Mouse (Mus musculus) liver, adult 2 months (tissue): ENCODE data around the gene Pax8. TPM values are rescaled to one million over a fixed set of nuclear protein-coding genes. Genes with fewer than 3 reads are reported as not detected.
A peak's percentile ranks its signal among the peaks of the same experiment; 100 is the strongest.

ENCODE experiments used
- DNase-seq: peaks from one replicate; pipeline ENCODE4 v3.0.0-alpha.2; 2011; ENCODE audit warnings: low read depth, low spot score; ENCODE audit errors: extremely low read depth
- H3K27ac ChIP-seq: fragments of 200-500 bp; replicated peaks from 2 replicates; pipeline ENCODE4 v1.5.1; 2012; ENCODE audit warnings: low read depth, mild to moderate bottlenecking, control low read depth, inconsistent platforms, low read length; ENCODE audit not compliant: insufficient read depth
- H3K27me3 ChIP-seq: fragments of 200-500 bp; 2 replicates; pipeline ENCODE4 v1.6.1; 2012; ENCODE audit warnings: mild to moderate bottlenecking, moderate library complexity, low read length, inconsistent platforms; ENCODE audit not compliant: control insufficient read depth, insufficient read depth
- H3K36me3 ChIP-seq: fragments of 200-500 bp; 2 replicates; pipeline ENCODE4 v1.6.1; 2012; ENCODE audit warnings: low read length, inconsistent platforms; ENCODE audit not compliant: control insufficient read depth, insufficient read depth
- H3K4me1 ChIP-seq: fragments of 200-500 bp; 2 replicates; pipeline ENCODE4 v1.6.1; 2011; ENCODE audit warnings: low read length; ENCODE audit not compliant: control insufficient read depth, insufficient read depth
- H3K4me3 ChIP-seq: fragments of 200-500 bp; 2 replicates; pipeline ENCODE4 v1.5.1; 2011; ENCODE audit warnings: low read depth, mild to moderate bottlenecking, control low read depth, low read length, moderate library complexity; ENCODE audit not compliant: insufficient read depth
- H3K79me2 ChIP-seq: fragments of 200-500 bp; 2 replicates; pipeline ENCODE4 v1.6.1; 2012; ENCODE audit warnings: inconsistent platforms, mild to moderate bottlenecking, low read length, moderate library complexity; ENCODE audit not compliant: control insufficient read depth, insufficient read depth
- H3K9ac ChIP-seq: fragments of 200-500 bp; 2 replicates; pipeline ENCODE4 v1.6.1; 2012; ENCODE audit warnings: low read depth, mild to moderate bottlenecking, control low read depth, inconsistent platforms, low read length
- CTCF ChIP-seq: fragments of 200-500 bp; IDR thresholded peaks from 2 replicates; pipeline ENCODE4 v1.5.1; 2011; ENCODE audit warnings: low read depth, low read length, control low read depth
- POLR2A ChIP-seq: fragments of 200-500 bp; IDR thresholded peaks from 2 replicates; pipeline ENCODE4 v1.6.1; 2011; ENCODE audit warnings: low read length, control low read depth; ENCODE audit not compliant: insufficient read depth; ENCODE audit errors: extremely low read depth
- WGBS: fragments of 180-500 bp; shearing (Covaris S2); methylation state at CpG from one replicate; pipeline ENCODE4 v1.1.7; 2018; 5-methylcytosine and 5-hydroxymethylcytosine counted together
- polyA plus RNA-seq: library from polyadenylated mRNA; depleted of rRNA; stranded (reverse); fragments of >200 nt; gene quantifications from 2 replicates; pipeline ENCODE4 v1.2.3, GENCODE M21; 2012; rRNA removed
- total RNA-seq: library from RNA; depleted of rRNA; stranded (reverse); fragments of >200 nt; gene quantifications from 2 replicates; pipeline ENCODE4 v1.2.3, GENCODE M21; 2014; rRNA removed

Gene Pax8
- total RNA-seq (0.09 TPM in 1 of 2 replicates, not detected in the other), polyA plus RNA-seq (not detected in 2 replicates)

GRCm38 (mm10) chr2:24475420-24475819, at the start of gene Pax8:
Gene Pax8, minus strand, starts transcription at chr2:24475599.
- peaks cover 9% of the 10 kb centered on the region; the same call in 1 of the 2 replicates for H3K27me3 ChIP-seq
- H3K27ac ChIP-seq: no peak within 1 kb of the TSS
- no peaks in the 10 kb centered on the region for H3K79me2 ChIP-seq
- peaks cover 13% of the 10 kb centered on the region; the same call in 1 of the 2 replicates for H3K4me1 ChIP-seq
- no peak within 1 kb of the TSS for H3K9ac ChIP-seq
- TF ChIP-seq CTCF (no peak), POLR2A (no peak)
- no peaks in the 10 kb centered on the region for H3K36me3 ChIP-seq
- H3K4me3 ChIP-seq: no peak within 1 kb of the TSS
- WGBS: 71% methylated on average over 9 of the region's 9 CpGs
- DNase-seq: no peak

GRCm38 (mm10) chr2:24521430-24522226, 46.2 kb upstream of the Pax8 start:
- Histone ChIP-seq H3K9ac (no peak overlapping the region), H3K79me2 (no peaks in the 10 kb centered on the region), H3K36me3 (no peaks in the 10 kb centered on the region), H3K27ac (no peak overlapping the region), H3K4me3 (no peak overlapping the region), H3K27me3 (peaks cover 6% of the 10 kb centered on the region), H3K4me1 (no peaks in the 10 kb centered on the region; the same call in 1 of the 2 replicates)
- 6% methylated on average over 33 of the region's 33 CpGs for WGBS
- no peak for TF ChIP-seq POLR2A
- TF ChIP-seq CTCF: no peak
- DNase-seq: no peak

- H3K27ac ChIP-seq: no peak overlapping the region
- no peak for TF ChIP-seq POLR2A
- no peak for TF ChIP-seq CTCF
- no peaks in the 10 kb centered on the region for H3K79me2 ChIP-seq
- peaks cover 6% of the 10 kb centered on the region for H3K27me3 ChIP-seq
- no peak overlapping the region for H3K4me3 ChIP-seq
- H3K36me3 ChIP-seq: no peaks in the 10 kb centered on the region
- WGBS: 33% methylated on average over 9 of the region's 9 CpGs
- H3K4me1 ChIP-seq: no peaks in the 10 kb centered on the region; the same call in 1 of the 2 replicates
- peak; percentile 53 for DNase-seq
- H3K9ac ChIP-seq: no peak overlapping the region
Measured at GRCm38 (mm10) chr2:24520576-24521272, 45.3 kb upstream of the Pax8 start.

GRCm38 (mm10) chr2:24516946-24517345, 41.5 kb upstream of the Pax8 start:
- Histone ChIP-seq H3K36me3 (no peaks in the 10 kb centered on the region), H3K27ac (no peak overlapping the region), H3K79me2 (no peaks in the 10 kb centered on the region), H3K27me3 (peaks cover 6% of the 10 kb centered on the region), H3K4me1 (no peaks in the 10 kb centered on the region; the same call in 1 of the 2 replicates), H3K9ac (no peak overlapping the region), H3K4me3 (no peak overlapping the region)
- 84% methylated on average over 3 of the region's 3 CpGs for WGBS
- no peak for TF ChIP-seq POLR2A
- TF ChIP-seq CTCF: no peak
- DNase-seq: no peak

GRCm38 (mm10) chr2:24507359-24507758, 32.0 kb upstream of the Pax8 start:
- 85% methylated on average over 3 of the region's 3 CpGs for WGBS
- no peak for DNase-seq
- no peak for TF ChIP-seq POLR2A
- TF ChIP-seq CTCF: no peak
- no peaks in the 10 kb centered on the region for H3K4me1 ChIP-seq
- no peaks in the 10 kb centered on the region for H3K36me3 ChIP-seq
- H3K27ac ChIP-seq: no peak overlapping the region
- H3K4me3 ChIP-seq: no peak overlapping the region
- H3K27me3 ChIP-seq: no peaks in the 10 kb centered on the region
- no peaks in the 10 kb centered on the region for H3K79me2 ChIP-seq
- H3K9ac ChIP-seq: no peak overlapping the region
